Mouse (Mus musculus): Measurements from ENCODE around the gene Pak1. TPM values are rescaled to one million over a fixed set of nuclear protein-coding genes. Genes with fewer than 3 reads are reported as not detected.

Pak1 gene
- polyA plus RNA-seq, 1 experiment, result 412 TPM

- H3K27ac ChIP-seq (ENCODE audit: insufficient read depth, low read length), result no peak overlapping the region
- no peak overlapping the region for H3K4me3 ChIP-seq (ENCODE audit: insufficient read depth, low read length)
- H3K4me1 ChIP-seq (ENCODE audit: control insufficient read depth, insufficient read depth, low read length), result no peaks in the 10 kb centered on the region; the same call in 1 of the 2 replicates
- no peak for TF ChIP-seq POLR2A (IDR thresholded peaks at IDR 0.05; ENCODE audit: extremely low read depth, insufficient read depth, low read length)
- TF ChIP-seq CTCF (IDR thresholded peaks at IDR 0.05; ENCODE audit: extremely low read depth, insufficient read depth, low read length), result no peak
Measured at GRCm38 (mm10) chr7:97775380-97775779, 13.0 kb upstream of the Pak1 start.

GRCm38 (mm10) chr7:97775923-97776322, 12.4 kb upstream of the Pak1 start:
- Histone ChIP-seq H3K27ac (ENCODE audit: insufficient read depth, low read length) (no peak overlapping the region), H3K4me1 (ENCODE audit: control insufficient read depth, insufficient read depth, low read length) (no peaks in the 10 kb centered on the region; the same call in 1 of the 2 replicates), H3K4me3 (ENCODE audit: insufficient read depth, low read length) (no peak overlapping the region)
- no peak for TF ChIP-seq CTCF (IDR thresholded peaks at IDR 0.05; ENCODE audit: extremely low read depth, insufficient read depth, low read length)
- TF ChIP-seq POLR2A (IDR thresholded peaks at IDR 0.05; ENCODE audit: extremely low read depth, insufficient read depth, low read length), result no peak

- H3K4me3 ChIP-seq (ENCODE audit: insufficient read depth, low read length), result no peak overlapping the region
- H3K4me1 ChIP-seq (ENCODE audit: control insufficient read depth, insufficient read depth, low read length), result no peaks in the 10 kb centered on the region; the same call in 1 of the 2 replicates
- H3K27ac ChIP-seq (ENCODE audit: insufficient read depth, low read length), result no peak overlapping the region
- no peak for TF ChIP-seq POLR2A (IDR thresholded peaks at IDR 0.05; ENCODE audit: extremely low read depth, insufficient read depth, low read length)
- no peak for TF ChIP-seq CTCF (IDR thresholded peaks at IDR 0.05; ENCODE audit: extremely low read depth, insufficient read depth, low read length)
Measured at GRCm38 (mm10) chr7:97777191-97777590, 11.2 kb upstream of the Pak1 start.

- TF ChIP-seq POLR2A (IDR thresholded peaks at IDR 0.05; ENCODE audit: extremely low read depth, insufficient read depth, low read length) (no peak), CTCF (IDR thresholded peaks at IDR 0.05; ENCODE audit: extremely low read depth, insufficient read depth, low read length) (no peak)
- Histone ChIP-seq H3K27ac (ENCODE audit: insufficient read depth, low read length) (no peak overlapping the region), H3K4me1 (ENCODE audit: control insufficient read depth, insufficient read depth, low read length) (no peaks in the 10 kb centered on the region; the same call in 1 of the 2 replicates), H3K4me3 (ENCODE audit: insufficient read depth, low read length) (no peak overlapping the region)
Measured at GRCm38 (mm10) chr7:97780222-97780621, 8.1 kb upstream of the Pak1 start.

GRCm38 (mm10) chr7:97780815-97781214, 7.5 kb upstream of the Pak1 start:
- Histone ChIP-seq H3K4me1 (ENCODE audit: control insufficient read depth, insufficient read depth, low read length) (no peaks in the 10 kb centered on the region), H3K4me3 (ENCODE audit: insufficient read depth, low read length) (no peak overlapping the region), H3K27ac (ENCODE audit: insufficient read depth, low read length) (no peak overlapping the region)
- no peak for TF ChIP-seq POLR2A (IDR thresholded peaks at IDR 0.05; ENCODE audit: extremely low read depth, insufficient read depth, low read length)
- TF ChIP-seq CTCF (IDR thresholded peaks at IDR 0.05; ENCODE audit: extremely low read depth, insufficient read depth, low read length), result no peak

- TF ChIP-seq POLR2A (IDR thresholded peaks at IDR 0.05; ENCODE audit: extremely low read depth, insufficient read depth, low read length) (no peak), CTCF (IDR thresholded peaks at IDR 0.05; ENCODE audit: extremely low read depth, insufficient read depth, low read length) (no peak)
- H3K4me1 ChIP-seq (ENCODE audit: control insufficient read depth, insufficient read depth, low read length), result no peaks in the 10 kb centered on the region
- H3K27ac ChIP-seq (ENCODE audit: insufficient read depth, low read length), result no peak overlapping the region
- no peak overlapping the region for H3K4me3 ChIP-seq (ENCODE audit: insufficient read depth, low read length)
Measured at GRCm38 (mm10) chr7:97781496-97781895, 6.8 kb upstream of the Pak1 start.

- no peaks in the 10 kb centered on the region for H3K4me1 ChIP-seq (ENCODE audit: control insufficient read depth, insufficient read depth, low read length)
- H3K27ac ChIP-seq (ENCODE audit: insufficient read depth, low read length), result no peak overlapping the region
- H3K4me3 ChIP-seq (ENCODE audit: insufficient read depth, low read length), result no peak overlapping the region
- TF ChIP-seq CTCF (IDR thresholded peaks at IDR 0.05; ENCODE audit: extremely low read depth, insufficient read depth, low read length) (no peak), POLR2A (IDR thresholded peaks at IDR 0.05; ENCODE audit: extremely low read depth, insufficient read depth, low read length) (no peak)
Measured at GRCm38 (mm10) chr7:97783523-97783922, 4.8 kb upstream of the Pak1 start.

GRCm38 (mm10) chr7:97788669-97789483, 535 bp downstream of the Pak1 start:
- TF ChIP-seq POLR2A (IDR thresholded peaks at IDR 0.05; ENCODE audit: extremely low read depth, insufficient read depth, low read length) (no peak), CTCF (IDR thresholded peaks at IDR 0.05; ENCODE audit: extremely low read depth, insufficient read depth, low read length) (no peak)
- no peaks in the 10 kb centered on the region; the same call in 1 of the 2 replicates for H3K4me1 ChIP-seq (ENCODE audit: control insufficient read depth, insufficient read depth, low read length)

GRCm38 (mm10) chr7:97790272-97790671, 1.9 kb downstream of the Pak1 start:
- Histone ChIP-seq H3K27ac (ENCODE audit: insufficient read depth, low read length) (no peak overlapping the region), H3K4me1 (ENCODE audit: control insufficient read depth, insufficient read depth, low read length) (no peaks in the 10 kb centered on the region; the same call in 1 of the 2 replicates), H3K4me3 (ENCODE audit: insufficient read depth, low read length) (0 out of 2 replicates have a peak overlapping the region, but pooled peaks have one; percentile 79)
- TF ChIP-seq POLR2A (IDR thresholded peaks at IDR 0.05; ENCODE audit: extremely low read depth, insufficient read depth, low read length), result no peak

More at GRCm38 (mm10) chr7:97788669-97789483, 535 bp downstream of the Pak1 start:
- Histone ChIP-seq H3K27ac (ENCODE audit: insufficient read depth, low read length) (peak overlapping the region; percentile 40; the same call in 1 of the 2 replicates), H3K4me3 (ENCODE audit: insufficient read depth, low read length) (peak overlapping the region; percentile 79)

GRCm38 (mm10) chr7:97792324-97792723, 4.0 kb downstream of the Pak1 start:
- Histone ChIP-seq H3K4me1 (ENCODE audit: control insufficient read depth, insufficient read depth, low read length) (no peaks in the 10 kb centered on the region; the same call in 1 of the 2 replicates), H3K4me3 (ENCODE audit: insufficient read depth, low read length) (no peak overlapping the region), H3K27ac (ENCODE audit: insufficient read depth, low read length) (no peak overlapping the region)
- TF ChIP-seq CTCF (IDR thresholded peaks at IDR 0.05; ENCODE audit: extremely low read depth, insufficient read depth, low read length) (no peak), POLR2A (IDR thresholded peaks at IDR 0.05; ENCODE audit: extremely low read depth, insufficient read depth, low read length) (no peak)

Data from cortical plate, adult 2 months (tissue).